Mouse (Mus musculus) G1E-ER4 (cell line): ENCODE results near the gene A630010A05Rik. TPM values are rescaled to one million over a fixed set of nuclear protein-coding genes. Genes with fewer than 3 reads are reported as not detected.

Experiments used
- GATA1 ChIP-seq: IDR thresholded peaks from one replicate; pipeline ENCODE4 v1.8.0; 2012; ENCODE audit warnings: low read length, inconsistent platforms
- polyA plus RNA-seq: library from polyadenylated mRNA; stranded (reverse); fragments of >175 nt; gene quantifications from 2 replicates; pipeline ENCODE4 v1.2.3, GENCODE M21; 2012

The A630010A05Rik gene
- not detected in 2 replicates for polyA plus RNA-seq

DNA sequence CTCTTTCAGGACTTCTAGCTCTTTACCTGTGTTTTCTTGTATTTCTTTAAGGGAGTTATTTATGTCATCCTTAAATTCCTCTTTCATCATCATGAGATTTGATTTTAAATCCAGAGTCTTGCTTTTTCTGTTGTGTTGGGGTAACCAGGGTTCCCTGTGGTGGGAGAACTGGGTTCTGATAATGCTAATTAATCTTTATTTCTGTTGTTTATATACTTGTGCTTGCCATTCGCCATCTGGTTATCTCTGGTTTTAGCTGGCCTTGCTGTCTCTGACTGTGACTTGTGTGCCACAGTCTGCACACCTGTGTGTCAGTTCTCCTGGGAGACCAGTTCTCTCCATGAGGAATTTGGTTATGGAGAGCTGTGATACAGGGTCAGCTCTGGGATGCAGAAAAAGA, at the start of gene A630010A05Rik:
Gene A630010A05Rik (plus strand): TSS at position 301 of the 400 bp plus-strand sequence.
- no peak for TF ChIP-seq GATA1

DNA sequence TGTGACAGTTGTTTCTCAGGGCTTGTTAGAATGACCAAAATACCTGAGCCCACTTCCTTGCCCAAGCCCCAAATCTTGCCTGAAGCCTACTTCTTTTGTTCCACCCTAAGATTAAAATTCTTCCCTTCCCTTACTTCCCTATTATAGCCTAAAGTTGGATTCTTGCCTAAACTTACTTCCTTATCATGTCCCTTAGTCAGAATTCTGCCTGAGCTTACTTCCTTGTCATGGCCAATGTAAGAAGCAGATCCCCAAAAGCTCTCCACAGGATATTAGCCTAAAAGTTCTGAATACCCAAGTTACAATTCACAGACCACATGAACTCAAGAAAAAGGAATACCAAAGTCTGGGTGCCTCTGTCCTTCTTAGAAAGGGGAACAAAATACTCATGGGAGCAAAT, 26.4 kb upstream of the A630010A05Rik start:
- no peak for TF ChIP-seq GATA1

Other genes starting within 250 kb of the A630010A05Rik start
- 3.8 and 6.9 TPM in 2 replicates for gene Fopnl, start 244.9 kb upstream of the A630010A05Rik start, polyA plus RNA-seq
- 3.4 and 3.5 TPM in 2 replicates for gene Abcc1, start 200.8 kb upstream of the A630010A05Rik start, polyA plus RNA-seq